9 mouse cellular contexts compared by ENCODE assay signal in the genomic region with DNA sequence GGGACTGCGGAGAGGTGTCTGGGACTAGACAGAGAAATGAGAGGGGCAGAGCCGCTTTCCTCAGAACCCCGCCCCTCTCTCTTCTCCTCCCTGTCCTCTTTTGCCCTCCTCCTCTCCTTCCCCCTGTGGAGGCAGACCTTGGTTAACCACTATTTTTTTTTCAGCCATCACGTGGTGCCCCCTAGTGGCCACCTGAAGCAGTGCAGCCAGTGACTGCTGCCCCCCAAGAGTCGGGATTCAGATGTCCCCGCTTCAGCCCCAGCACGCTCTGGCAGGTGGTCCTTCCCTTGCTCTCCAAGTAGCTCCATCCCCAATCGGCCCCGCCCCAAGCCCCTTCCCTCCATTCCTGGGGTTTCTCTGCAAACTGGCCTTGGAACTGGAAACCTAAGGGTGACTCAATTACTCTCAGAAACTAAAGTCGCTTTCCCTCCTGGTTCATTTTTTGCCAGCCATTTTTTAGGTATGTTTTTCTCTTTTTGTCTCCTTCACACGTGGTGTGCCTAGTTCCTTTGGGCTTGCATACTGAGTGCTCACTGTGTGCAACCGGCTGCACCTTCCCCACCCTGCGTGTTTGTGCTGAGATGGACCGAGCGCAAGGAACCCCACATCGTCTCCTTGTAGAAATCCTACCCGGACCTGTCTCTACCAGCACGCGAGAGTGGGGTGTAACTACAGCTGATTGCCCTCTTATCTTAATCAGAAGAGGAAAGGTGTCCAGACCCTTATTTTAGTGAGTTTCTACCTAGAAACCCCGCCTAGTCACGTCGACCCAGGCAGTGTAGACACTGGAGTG. TPM values are rescaled to one million over a fixed set of nuclear protein-coding genes. Genes with fewer than 3 reads are reported as not detected.
DNase-seq lines count a peak whose midpoint lies in the region; ATAC-seq and TF ChIP-seq lines count a peak whose summit lies in the region.
"Had no signal": no experiment of that assay in that cellular context is flagged by ENCODE, and none has a peak within 500 bp of the region (broad histone marks: within the 10 kb centered on the region; RNA-seq: fewer than 3 reads in every experiment).

No protein-coding gene starts in this region.

- H3K9me3 ChIP-seq in kidney, embryonic 14.5 days (ENCODE audit: control insufficient read depth, low read length), result no peaks in the 10 kb centered on the region
- no peaks in the 10 kb centered on the region for H3K9me3 ChIP-seq in hindbrain, embryonic 12.5 days (replicated peaks)
- H3K9me3 ChIP-seq in neural tube, embryonic 11.5 days (ENCODE audit: control insufficient read depth, low read length), result no peaks in the 10 kb centered on the region
- H3K9me3 ChIP-seq: embryonic facial prominence, embryonic 12.5 days had no signal

- 20% methylated on average over 22 of the region's 22 CpGs for WGBS in kidney, adult 2 months
- 11% methylated on average over 21 of the region's 22 CpGs for WGBS in kidney, embryonic 14.5 days
- WGBS in hindbrain, embryonic 12.5 days, result 10% methylated on average over 22 of the region's 22 CpGs
- 12% methylated on average over 22 of the region's 22 CpGs for WGBS in neural tube, embryonic 11.5 days

- DNase-seq in kidney, adult 2 months, result no peak
- DNase-seq in CD8-positive naive resting alpha-beta T cell, adult 2 months (ENCODE audit: low read depth in 2 of 2, low spot score in 2 of 2), result peak; percentile 19 to 37
- DNase-seq in T-cell, adult 2 months (ENCODE audit: low spot score), result peak; percentile 26
- peak; percentile 41 for DNase-seq in neural tube, embryonic 11.5 days (ENCODE audit: low spot score)
- DNase-seq in ovary, postnatal 10 days (ENCODE audit: low spot score), result no peak
- DNase-seq in urinary bladder, adult 2 months (ENCODE audit: low spot score), result no peak

- TF ChIP-seq POLR2A in kidney, adult 2 months (IDR thresholded peaks at IDR 0.05; ENCODE audit: low read depth, low read length), result no peak

- no peaks in the 10 kb centered on the region for H3K36me3 ChIP-seq in kidney, adult 2 months (ENCODE audit: control insufficient read depth, insufficient read depth, low read length)
- H3K36me3 ChIP-seq in kidney, embryonic 14.5 days (ENCODE audit: control insufficient read depth, insufficient read depth, low read length), result no peaks in the 10 kb centered on the region
- H3K36me3 ChIP-seq in hindbrain, embryonic 12.5 days, result no peaks in the 10 kb centered on the region
- no peaks in the 10 kb centered on the region for H3K36me3 ChIP-seq in neural tube, embryonic 11.5 days (ENCODE audit: control insufficient read depth, insufficient read depth, low read length)
- H3K36me3 ChIP-seq: embryonic facial prominence, embryonic 12.5 days had no signal

- H3K4me1 ChIP-seq in kidney, adult 2 months (ENCODE audit: control insufficient read depth, insufficient read depth, low read length), result 0 out of 2 replicates have a peak, but pooled peaks cover 2% of the 10 kb centered on the region
- no peaks in the 10 kb centered on the region for H3K4me1 ChIP-seq in kidney, embryonic 14.5 days (ENCODE audit: control insufficient read depth, insufficient read depth, low read length)
- peaks cover 37% of the 10 kb centered on the region for H3K4me1 ChIP-seq in hindbrain, embryonic 12.5 days
- H3K4me1 ChIP-seq in neural tube, embryonic 11.5 days (ENCODE audit: control insufficient read depth, insufficient read depth, low read length), result peaks cover 3% of the 10 kb centered on the region

- peaks cover 3% of the 10 kb centered on the region; the same call in 1 of the 2 replicates for H3K27me3 ChIP-seq in kidney, adult 2 months (replicated peaks; ENCODE audit: control insufficient read depth, insufficient read depth, low read length)
- peaks cover 41% of the 10 kb centered on the region for H3K27me3 ChIP-seq in kidney, embryonic 14.5 days (ENCODE audit: control insufficient read depth, insufficient read depth, low read length)
- H3K27me3 ChIP-seq in hindbrain, embryonic 12.5 days, result peaks cover 41% of the 10 kb centered on the region
- peaks cover 29% of the 10 kb centered on the region for H3K27me3 ChIP-seq in neural tube, embryonic 11.5 days (ENCODE audit: control insufficient read depth, insufficient read depth, low read length)

- no peak overlapping the region for H3K27ac ChIP-seq in kidney, adult 2 months (ENCODE audit: insufficient read depth, low read depth, low read length)
- H3K27ac ChIP-seq in kidney, embryonic 14.5 days (ENCODE audit: low read depth, low read length), result no peak overlapping the region
- H3K27ac ChIP-seq in hindbrain, embryonic 12.5 days, result no peak overlapping the region
- H3K27ac ChIP-seq in neural tube, embryonic 11.5 days (ENCODE audit: low read depth, low read length), result no peak overlapping the region
- H3K27ac ChIP-seq: embryonic facial prominence, embryonic 12.5 days had no signal

- no peak overlapping the region for H3K4me2 ChIP-seq in kidney, embryonic 14.5 days (replicated peaks; ENCODE audit: low read depth, low read length)
- peak overlapping the region; percentile 84 for H3K4me2 ChIP-seq in hindbrain, embryonic 12.5 days (replicated peaks)
- no peak overlapping the region for H3K4me2 ChIP-seq in neural tube, embryonic 11.5 days (ENCODE audit: low read depth)

- peak; percentile 63 for TF ChIP-seq CTCF in kidney, adult 2 months (conservative IDR thresholded peaks at IDR 0.05; ENCODE audit: insufficient read depth, insufficient read length, low read depth, low read length)

- H3K4me3 ChIP-seq in kidney, adult 2 months (ENCODE audit: insufficient read depth, low read depth, low read length), result no peak overlapping the region
- H3K4me3 ChIP-seq in kidney, embryonic 14.5 days (ENCODE audit: low read length), result no peak overlapping the region
- H3K4me3 ChIP-seq in hindbrain, embryonic 12.5 days, result peak overlapping the region; percentile 56
- H3K4me3 ChIP-seq in neural tube, embryonic 11.5 days (ENCODE audit: low read depth, low read length), result no peak overlapping the region

- no peak for ATAC-seq in kidney, embryonic 14.5 days (ENCODE audit: low FRiP score, low TSS enrichment)
- no peak for ATAC-seq in hindbrain, embryonic 12.5 days (ENCODE audit: low FRiP score)
- no peak for ATAC-seq in neural tube, embryonic 11.5 days (ENCODE audit: insufficient read depth, low FRiP score, low TSS enrichment)

- H3K9ac ChIP-seq in kidney, embryonic 14.5 days (ENCODE audit: low read depth, low read length), result no peak overlapping the region
- H3K9ac ChIP-seq in hindbrain, embryonic 12.5 days, result no peak overlapping the region
- H3K9ac ChIP-seq in neural tube, embryonic 11.5 days (ENCODE audit: low read length), result no peak overlapping the region
- H3K9ac ChIP-seq: embryonic facial prominence, embryonic 12.5 days had no signal

RNA-seq across cellular contexts. Expression of gene Olfm2, which starts 2.0 kb away (rescaled TPM):
- polyA plus RNA-seq in kidney, adult 2 months (2012; rRNA removed), result 2.0 and 2.3 TPM in 2 replicates
- polyA plus RNA-seq in kidney, embryonic 14.5 days (2014; fragmentation: Nextera tagmentation; extraction: Ambion mirVana), result 4.1 and 5.1 TPM in 2 replicates
- polyA plus RNA-seq in hindbrain, embryonic 12.5 days (2016; fragmentation: Nextera tagmentation; extraction: Ambion mirVana), result 68.7 and 75.0 TPM in 2 replicates
- 76.1 and 88.4 TPM in 2 replicates for polyA plus RNA-seq in neural tube, embryonic 11.5 days (2014; fragmentation: Nextera tagmentation; extraction: Ambion mirVana)
- 4.7 and 6.2 TPM in 2 replicates for polyA plus RNA-seq in urinary bladder, adult 2 months (2012; rRNA removed)

Comparison
In these comparisons a context has a peak if more than half of its experiments do, and no peak if none do; other contexts are left out.
1. DNase-seq: peak in CD8-positive naive resting alpha-beta T cell, adult 2 months (2 of 2), T-cell, adult 2 months (single experiment) and neural tube, embryonic 11.5 days (single experiment); none in kidney, adult 2 months (single experiment), ovary, postnatal 10 days (single experiment) and urinary bladder, adult 2 months (single experiment).